Mouse (Mus musculus) hindbrain, embryonic 14.5 days (tissue): ENCODE results near the gene Hnrnpa1. TPM values are rescaled to one million over a fixed set of nuclear protein-coding genes. Genes with fewer than 3 reads are reported as not detected.

Source experiments
- ATAC-seq: fragments of 200-750 bp; cut with Nextera tagmentation; 2 replicates; pipeline ENCODE4 v1.8.0; 2017; ENCODE audit warnings: moderate number of reproducible peaks, mild to moderate bottlenecking, moderate TSS enrichment, moderate library complexity; ENCODE audit not compliant: low FRiP score
- DNase-seq: peaks from one replicate; pipeline ENCODE4 v3.0.0-alpha.2; 2015; ENCODE audit warnings: low spot score
- H3K27ac ChIP-seq: fragments of 300-500 bp; sonication (generic); 2 replicates; pipeline ENCODE4 v1.5.1; 2014; ENCODE audit warnings: mild to moderate bottlenecking, moderate library complexity
- H3K27me3 ChIP-seq: fragments of 300-500 bp; sonication (generic); 2 replicates; pipeline ENCODE4 v1.6.1; 2014; ENCODE audit warnings: mild to moderate bottlenecking, low read length, mixed read lengths; ENCODE audit not compliant: control insufficient read depth, insufficient read depth
- H3K36me3 ChIP-seq: fragments of 300-500 bp; sonication (generic); replicated peaks from 2 replicates; pipeline ENCODE4 v1.6.1; 2014; ENCODE audit not compliant: control insufficient read depth, insufficient read depth
- H3K4me1 ChIP-seq: fragments of 300-500 bp; sonication (generic); replicated peaks from 2 replicates; pipeline ENCODE4 v1.6.1; 2014; ENCODE audit warnings: antibody characterized with exemption, low read length, mixed read lengths; ENCODE audit not compliant: control insufficient read depth, insufficient read depth
- H3K4me2 ChIP-seq: fragments of 300-500 bp; sonication (generic); replicated peaks from 2 replicates; pipeline ENCODE4 v1.6.1; 2014; ENCODE audit warnings: mild to moderate bottlenecking, moderate library complexity
- H3K4me3 ChIP-seq: fragments of 300-500 bp; sonication (generic); replicated peaks from 2 replicates; pipeline ENCODE4 v1.5.1; 2014; ENCODE audit warnings: mild to moderate bottlenecking, low read length
- H3K9ac ChIP-seq: fragments of 300-500 bp; sonication (generic); 2 replicates; pipeline ENCODE4 v1.6.1; 2014
- H3K9me3 ChIP-seq: fragments of 300-500 bp; sonication (generic); 2 replicates; pipeline ENCODE4 v1.6.1; 2016; ENCODE audit warnings: low read length; ENCODE audit not compliant: control insufficient read depth
- WGBS: fragments of 180-500 bp; shearing (Covaris S2); extraction: QIAGEN DNeasy Blood & Tissue Kit; methylation state at CpG from one replicate; pipeline ENCODE4 v1.1.7; 2014; 5-methylcytosine and 5-hydroxymethylcytosine counted together
- polyA plus RNA-seq: library from polyadenylated mRNA; unstranded; fragments of >200 nt; fragmentation: Nextera tagmentation; extraction: Ambion mirVana; gene quantifications from 2 replicates; pipeline ENCODE4 v1.2.1, GENCODE M21; 2014

The Hnrnpa1 gene
- polyA plus RNA-seq, 1 experiment from 2014 or later, result 623 TPM

DNA sequence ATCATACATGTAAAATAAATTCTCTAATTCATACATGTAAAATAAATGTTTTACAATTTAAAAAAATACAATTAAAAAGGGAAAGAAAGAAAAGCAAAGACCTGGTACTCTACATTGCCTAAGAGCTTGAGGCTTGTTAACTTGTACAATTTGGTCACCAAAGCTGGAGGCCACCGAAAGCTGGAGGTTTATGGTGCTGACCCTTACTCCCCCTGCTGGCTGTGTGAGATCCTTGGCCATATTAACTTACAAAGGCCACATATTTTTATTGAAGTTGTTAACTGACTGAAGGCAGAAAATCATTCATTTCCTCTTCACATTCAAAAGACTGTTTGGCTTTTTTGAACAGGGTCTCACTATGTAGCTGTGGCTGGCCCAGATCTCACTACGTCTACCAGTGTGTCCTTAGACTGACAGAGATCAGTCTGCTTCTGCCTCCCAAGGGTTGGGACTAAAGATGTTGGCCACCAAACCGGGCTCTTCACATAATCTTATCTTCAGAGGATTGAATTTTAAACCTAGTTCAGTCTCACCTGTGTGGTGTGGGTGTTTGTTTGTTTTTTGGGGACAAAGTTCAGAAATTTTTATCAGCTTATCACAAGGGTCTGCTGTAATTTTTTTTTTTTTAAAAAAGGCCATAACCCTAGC, 40.7 kb downstream of the Hnrnpa1 start:
- no peak overlapping the region; the same call in 1 of the 2 replicates for H3K9ac ChIP-seq
- DNase-seq, result no peak
- WGBS, result 77% methylated on average over 3 of the region's 3 CpGs
- peaks cover 7% of the 10 kb centered on the region; the same call in 1 of the 2 replicates for H3K4me1 ChIP-seq
- H3K4me2 ChIP-seq, result no peak overlapping the region
- H3K9me3 ChIP-seq, result no peaks in the 10 kb centered on the region
- H3K27ac ChIP-seq, result no peak overlapping the region
- no peaks in the 10 kb centered on the region for H3K36me3 ChIP-seq
- no peak for ATAC-seq
- no peaks in the 10 kb centered on the region for H3K27me3 ChIP-seq
- no peak overlapping the region for H3K4me3 ChIP-seq

DNA sequence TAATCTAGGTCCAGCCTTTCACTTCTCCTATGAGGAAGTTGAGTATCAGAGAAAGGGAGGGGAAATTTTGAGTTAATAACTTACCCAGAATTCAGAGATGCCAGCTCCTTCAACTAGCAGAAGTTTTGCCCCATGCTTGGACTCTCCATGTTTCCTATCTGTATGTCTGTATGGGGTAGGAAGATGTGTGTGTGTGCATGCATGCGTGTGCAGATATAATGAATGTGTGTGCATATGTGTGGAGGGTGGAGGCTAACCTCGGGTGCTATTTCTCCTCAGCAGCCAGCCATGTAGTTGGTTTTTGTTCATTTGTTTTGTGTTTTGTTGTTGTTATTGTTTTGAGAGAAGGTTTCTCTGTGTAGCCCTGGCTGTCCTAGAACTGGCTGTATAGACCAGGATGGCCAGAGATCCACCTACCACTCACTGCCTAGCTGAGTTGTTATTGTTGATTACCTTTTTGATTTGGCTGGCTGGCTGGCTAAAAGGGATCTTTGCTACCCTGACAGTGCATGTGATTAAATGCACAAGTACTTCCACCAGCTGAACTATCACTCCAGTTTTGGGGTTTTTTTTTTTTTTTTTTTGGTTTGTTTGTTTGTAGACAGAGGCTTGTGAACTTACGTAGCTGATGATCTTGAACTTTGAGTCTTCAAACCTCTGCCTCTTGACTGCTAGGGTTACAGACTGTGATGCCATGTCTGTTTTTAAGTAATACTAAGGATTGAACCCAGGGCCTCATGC, 41.4 kb downstream of the Hnrnpa1 start:
- H3K4me2 ChIP-seq, result no peak overlapping the region
- DNase-seq, result no peak
- WGBS, result 98% methylated on average over 3 of the region's 3 CpGs
- H3K4me3 ChIP-seq, result no peak overlapping the region
- no peak overlapping the region for H3K9ac ChIP-seq
- no peaks in the 10 kb centered on the region for H3K9me3 ChIP-seq
- ATAC-seq, result no peak
- no peaks in the 10 kb centered on the region for H3K36me3 ChIP-seq
- no peak overlapping the region for H3K27ac ChIP-seq
- H3K4me1 ChIP-seq, result peaks cover 8% of the 10 kb centered on the region; the same call in 1 of the 2 replicates
- no peaks in the 10 kb centered on the region for H3K27me3 ChIP-seq

DNA sequence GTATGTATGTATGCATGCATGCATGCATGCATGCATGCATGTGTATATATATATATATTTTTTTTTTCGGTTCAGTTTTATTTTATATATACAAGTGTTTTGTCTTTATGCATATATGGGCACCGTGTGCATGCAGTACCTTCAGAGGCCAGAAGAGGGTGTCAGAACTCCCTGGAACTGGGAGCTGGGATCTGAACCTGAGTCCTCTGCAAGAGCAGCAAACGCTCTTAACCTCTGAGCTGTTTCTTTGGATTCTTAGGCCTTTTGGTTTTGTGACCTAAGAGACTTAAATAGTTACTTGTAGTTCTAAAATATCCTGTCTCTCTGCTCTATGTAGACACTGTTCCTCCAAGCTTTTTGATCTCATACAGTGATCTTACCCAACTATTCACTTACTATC, 43.8 kb downstream of the Hnrnpa1 start:
- Histone ChIP-seq H3K9ac (no peak overlapping the region), H3K36me3 (0 out of 2 replicates have a peak, but pooled peaks cover 6% of the 10 kb centered on the region), H3K4me3 (no peak overlapping the region), H3K27me3 (no peaks in the 10 kb centered on the region), H3K4me2 (no peak overlapping the region), H3K9me3 (no peaks in the 10 kb centered on the region), H3K4me1 (peaks cover 8% of the 10 kb centered on the region), H3K27ac (no peak overlapping the region)
- no peak for DNase-seq
- no peak for ATAC-seq
- 62% methylated on average over 3 of the region's 3 CpGs for WGBS

DNA sequence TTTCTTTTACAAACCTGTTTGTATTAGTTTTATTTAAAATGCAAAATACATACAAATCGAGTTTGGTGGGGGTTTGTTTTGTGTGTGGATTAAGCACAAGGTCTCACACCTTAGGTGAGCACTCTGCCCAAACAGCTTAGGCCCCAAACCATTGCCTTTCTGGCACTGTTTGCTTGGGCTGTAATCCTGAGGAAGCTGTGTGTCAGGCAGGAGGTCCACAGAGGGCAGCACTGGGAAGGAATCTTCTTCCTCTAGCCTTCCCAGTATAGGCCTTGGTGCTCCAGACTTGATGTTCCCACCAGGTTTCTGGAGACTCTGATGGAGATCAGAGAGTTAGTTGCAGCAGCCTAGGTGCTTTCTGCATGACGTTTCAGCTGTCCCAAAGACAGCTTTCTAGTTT, 44.4 kb downstream of the Hnrnpa1 start:
- peaks cover 14% of the 10 kb centered on the region for H3K4me1 ChIP-seq
- 44% methylated on average over 2 of the region's 2 CpGs for WGBS
- H3K36me3 ChIP-seq, result 0 out of 2 replicates have a peak, but pooled peaks cover 11% of the 10 kb centered on the region
- ATAC-seq, result no peak
- H3K9ac ChIP-seq, result no peak overlapping the region
- no peaks in the 10 kb centered on the region for H3K27me3 ChIP-seq
- DNase-seq, result no peak
- H3K4me3 ChIP-seq, result no peak overlapping the region
- no peaks in the 10 kb centered on the region for H3K9me3 ChIP-seq
- H3K4me2 ChIP-seq, result no peak overlapping the region
- peak overlapping the region; percentile 68; the same call in 1 of the 2 replicates for H3K27ac ChIP-seq

DNA sequence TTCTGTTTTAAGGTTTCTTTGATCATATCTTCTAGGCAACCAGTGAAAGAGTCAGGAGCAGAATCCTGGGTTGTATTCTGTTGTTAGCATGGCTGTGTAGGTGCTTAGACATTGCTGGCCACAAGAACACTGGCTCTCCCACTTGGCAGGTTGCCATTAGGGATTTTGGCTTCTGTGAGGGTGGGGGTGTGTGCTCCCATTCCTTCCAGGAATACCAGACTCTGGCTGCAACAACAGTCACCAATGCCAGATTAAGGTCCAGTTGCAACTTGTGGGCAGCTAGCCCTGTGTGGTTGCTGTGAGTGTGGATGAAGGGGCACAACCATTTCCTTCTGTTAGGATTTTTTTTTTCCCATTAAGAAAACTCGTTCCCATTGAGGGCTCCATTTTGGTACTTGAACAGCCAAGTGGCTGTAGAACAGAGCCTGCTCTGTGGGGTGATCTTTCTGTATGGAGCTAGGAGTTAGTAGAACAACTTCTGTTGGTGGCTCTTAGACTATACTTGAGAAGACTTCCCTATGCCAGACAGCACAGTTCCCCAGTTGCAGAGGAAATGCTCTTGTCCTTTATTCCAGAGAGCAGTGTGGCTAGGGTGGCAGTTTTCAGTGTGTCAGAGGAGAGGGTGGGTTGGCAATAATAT, 45.7 kb downstream of the Hnrnpa1 start:
- Histone ChIP-seq H3K4me3 (no peak overlapping the region), H3K36me3 (peaks cover 17% of the 10 kb centered on the region; the same call in 1 of the 2 replicates), H3K4me1 (peaks cover 19% of the 10 kb centered on the region), H3K27me3 (no peaks in the 10 kb centered on the region), H3K27ac (peak overlapping the region; percentile 68), H3K9ac (no peak overlapping the region), H3K4me2 (no peak overlapping the region), H3K9me3 (no peaks in the 10 kb centered on the region)
- ATAC-seq, result peak; percentile 36; the same call in 1 of the 2 replicates
- DNase-seq, result peak; percentile 65
- WGBS, result 69% methylated on average over 1 of the region's 1 CpGs

DNA sequence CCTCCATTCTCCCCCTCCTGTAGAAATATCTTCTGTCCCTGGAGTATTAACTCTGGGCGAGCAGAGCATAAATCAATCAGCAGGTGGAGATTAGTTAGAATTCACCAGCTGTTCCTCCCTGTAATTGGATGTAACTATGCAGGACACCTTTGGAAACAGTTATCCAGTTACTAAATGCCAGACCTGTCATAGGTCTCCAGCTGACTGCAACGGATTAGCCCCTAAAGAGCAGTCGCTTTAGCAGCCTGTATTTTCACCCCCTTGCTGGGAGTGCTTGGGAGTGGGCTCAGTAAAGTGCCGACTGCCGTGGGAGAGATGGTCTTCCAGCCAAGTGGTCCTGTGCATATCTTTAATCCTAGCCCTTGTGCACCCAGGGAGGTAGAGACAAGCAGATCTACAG, 49.4 kb downstream of the Hnrnpa1 start:
- Histone ChIP-seq H3K4me1 (peaks cover 19% of the 10 kb centered on the region), H3K4me2 (no peak overlapping the region), H3K9me3 (no peaks in the 10 kb centered on the region), H3K27me3 (no peaks in the 10 kb centered on the region), H3K36me3 (peaks cover 47% of the 10 kb centered on the region), H3K4me3 (no peak overlapping the region), H3K27ac (peak overlapping the region; percentile 69), H3K9ac (peak overlapping the region; percentile 24; the same call in 1 of the 2 replicates)
- ATAC-seq (no peak), DNase-seq (no peak)
- WGBS, result 33% methylated on average over 5 of the region's 5 CpGs

DNA sequence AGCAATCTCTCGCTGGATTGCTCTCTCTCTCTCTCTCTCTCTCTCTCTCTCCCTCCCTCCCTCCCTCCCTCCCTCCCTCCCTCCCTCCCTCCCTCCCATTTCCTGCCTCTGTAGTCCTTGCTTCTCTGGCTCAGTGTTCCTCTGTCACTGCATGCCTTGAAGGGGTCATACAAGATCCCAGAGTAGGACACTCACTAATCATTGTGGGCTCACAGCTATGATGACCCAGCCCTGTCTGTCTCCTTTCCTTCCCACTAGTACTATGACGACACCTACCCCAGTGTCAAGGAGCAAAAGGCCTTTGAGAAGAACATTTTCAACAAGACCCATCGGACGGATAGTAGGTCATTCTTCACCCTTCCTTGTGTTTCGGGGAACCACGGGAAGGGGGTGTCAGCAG, 50.2 kb downstream of the Hnrnpa1 start:
- Histone ChIP-seq H3K4me2 (no peak overlapping the region), H3K9me3 (no peaks in the 10 kb centered on the region), H3K9ac (no peak overlapping the region), H3K27me3 (no peaks in the 10 kb centered on the region), H3K4me3 (no peak overlapping the region), H3K4me1 (peaks cover 20% of the 10 kb centered on the region), H3K36me3 (peaks cover 50% of the 10 kb centered on the region), H3K27ac (peak overlapping the region; percentile 55)
- ATAC-seq, result no peak
- 84% methylated on average over 6 of the region's 6 CpGs for WGBS
- no peak for DNase-seq

DNA sequence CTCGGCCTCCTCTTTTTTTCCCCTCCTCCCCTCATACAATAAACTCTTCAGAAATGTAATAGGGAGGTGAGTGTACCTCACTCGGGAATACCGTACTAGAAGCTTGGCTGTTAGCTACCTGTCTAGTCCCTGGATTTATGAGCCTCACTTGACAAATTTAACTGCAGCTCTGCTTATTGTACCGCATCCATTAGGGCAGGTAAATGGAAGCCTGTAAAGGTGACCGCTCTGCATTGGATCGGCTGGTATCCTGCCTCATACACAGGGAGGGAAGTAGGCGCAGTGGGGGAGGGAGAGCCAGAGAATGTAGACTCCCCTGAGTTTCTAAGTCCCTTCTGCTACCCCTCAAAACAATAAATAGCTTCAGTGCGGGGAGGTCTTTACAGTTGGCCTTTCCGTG, 50.6 kb downstream of the Hnrnpa1 start:
- DNase-seq (no peak), ATAC-seq (no peak)
- H3K4me1 ChIP-seq, result peaks cover 20% of the 10 kb centered on the region
- H3K36me3 ChIP-seq, result peaks cover 55% of the 10 kb centered on the region
- 75% methylated on average over 9 of the region's 9 CpGs for WGBS
- H3K27ac ChIP-seq, result peak overlapping the region; percentile 55
- no peak overlapping the region for H3K4me3 ChIP-seq
- H3K27me3 ChIP-seq, result no peaks in the 10 kb centered on the region
- H3K9me3 ChIP-seq, result no peaks in the 10 kb centered on the region
- H3K9ac ChIP-seq, result no peak overlapping the region
- no peak overlapping the region for H3K4me2 ChIP-seq

DNA sequence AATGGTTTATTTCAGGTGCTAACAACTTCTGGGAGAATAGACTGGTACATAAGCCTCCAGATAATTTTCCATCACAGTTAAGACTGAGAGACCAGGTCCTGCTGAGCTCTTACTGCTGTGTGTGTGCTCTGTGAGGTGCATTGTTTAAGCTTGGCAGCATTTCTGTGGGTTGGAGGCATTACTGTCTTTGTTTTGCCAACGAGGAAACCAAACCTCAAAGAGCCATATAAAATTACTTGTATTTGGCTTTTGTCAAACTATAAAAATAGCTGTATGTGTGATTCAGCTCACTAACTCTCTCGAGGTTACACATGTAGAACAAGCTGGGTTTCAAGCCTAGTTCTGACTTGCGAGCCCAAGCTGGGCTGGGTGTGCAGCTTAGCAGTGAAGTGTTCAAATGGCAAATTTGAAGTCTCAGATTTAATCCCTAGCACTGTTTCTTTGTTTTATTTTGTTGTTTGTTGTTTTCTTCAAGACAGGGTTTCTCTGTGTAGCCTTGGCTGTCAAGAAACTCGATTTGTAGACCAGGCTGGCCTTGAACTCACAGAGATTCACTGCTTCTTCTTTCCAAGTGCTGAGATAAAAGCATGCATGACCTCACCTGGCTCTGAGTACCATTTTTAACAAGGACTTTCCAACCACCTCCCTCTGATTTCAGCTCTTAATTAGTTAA, 52.6 kb downstream of the Hnrnpa1 start:
- Histone ChIP-seq H3K27ac (no peak overlapping the region), H3K27me3 (no peaks in the 10 kb centered on the region), H3K9me3 (no peaks in the 10 kb centered on the region), H3K4me1 (peaks cover 38% of the 10 kb centered on the region), H3K4me2 (no peak overlapping the region), H3K9ac (no peak overlapping the region), H3K36me3 (peaks cover 48% of the 10 kb centered on the region), H3K4me3 (no peak overlapping the region)
- no peak for DNase-seq
- 83% methylated on average over 4 of the region's 4 CpGs for WGBS
- ATAC-seq, result no peak
